Mouse (Mus musculus) forebrain, postnatal 0 days (tissue): Measurements from ENCODE around the gene Pank2. TPM values are rescaled to one million over a fixed set of nuclear protein-coding genes. Genes with fewer than 3 reads are reported as not detected.
"Not testable (repeated sequence)": the region's sequence is repeated elsewhere in the genome, so short reads cannot be mapped to it uniquely, and the experiment has no call there.

Experiments
- ATAC-seq: fragments of 200-750 bp; cut with Nextera tagmentation; 2 replicates; pipeline ENCODE4 v1.8.0; 2017; ENCODE audit warnings: mild to moderate bottlenecking, moderate library complexity
- DNase-seq: peaks from one replicate; pipeline ENCODE4 v3.0.0-alpha.2; 2015
- H3K27ac ChIP-seq: fragments of 300-500 bp; sonication (generic); 2 replicates; pipeline ENCODE4 v1.5.1; 2014; ENCODE audit warnings: low read depth, mild to moderate bottlenecking, antibody characterized with exemption, low read length, moderate library complexity, mixed read lengths
- H3K27me3 ChIP-seq: fragments of 300-500 bp; sonication (generic); 2 replicates; pipeline ENCODE4 v1.6.1; 2014; ENCODE audit warnings: mild to moderate bottlenecking, low read length, mixed read lengths; ENCODE audit not compliant: insufficient read depth
- H3K36me3 ChIP-seq: fragments of 300-500 bp; sonication (generic); 2 replicates; pipeline ENCODE4 v1.6.1; 2014; ENCODE audit warnings: mild to moderate bottlenecking, moderate library complexity; ENCODE audit not compliant: insufficient read depth
- H3K4me1 ChIP-seq: fragments of 300-500 bp; sonication (generic); 2 replicates; pipeline ENCODE4 v1.6.1; 2014; ENCODE audit warnings: antibody characterized with exemption; ENCODE audit not compliant: insufficient read depth
- H3K4me2 ChIP-seq: fragments of 300-500 bp; sonication (generic); 2 replicates; pipeline ENCODE4 v1.6.1; 2014; ENCODE audit warnings: low read depth, mild to moderate bottlenecking, moderate library complexity
- H3K4me3 ChIP-seq: fragments of 300-500 bp; sonication (generic); 2 replicates; pipeline ENCODE4 v1.5.1; 2014; ENCODE audit warnings: low read depth, low read length, mixed read lengths
- H3K9ac ChIP-seq: fragments of 300-500 bp; sonication (generic); 2 replicates; pipeline ENCODE4 v1.6.1; 2014; ENCODE audit warnings: mild to moderate bottlenecking
- H3K9me3 ChIP-seq: fragments of 300-500 bp; sonication (generic); 2 replicates; pipeline ENCODE4 v1.6.1; 2016; ENCODE audit warnings: low read length
- CTCF ChIP-seq: sonication (generic); IDR thresholded peaks from 2 replicates; pipeline ENCODE4 v1.5.1; 2016; ENCODE audit warnings: antibody characterized with exemption, control low read depth, low read depth
- WGBS: fragments of 180-500 bp; shearing (Covaris S2); extraction: QIAGEN DNeasy Blood & Tissue Kit; methylation state at CpG from one replicate; pipeline ENCODE4 v1.1.7; 2014; 5-methylcytosine and 5-hydroxymethylcytosine counted together
- polyA plus RNA-seq: library from polyadenylated mRNA; unstranded; fragments of >200 nt; fragmentation: Nextera tagmentation; extraction: Ambion mirVana; gene quantifications from 2 replicates; pipeline ENCODE4 v1.2.1, GENCODE M21; 2015
- total RNA-seq: library from RNA; depleted of rRNA; stranded (reverse); fragments of >200 nt; gene quantifications from 2 replicates; pipeline ENCODE4 v1.2.3, GENCODE M21; 2014

The Pank2 gene
- total and polyA plus RNA-seq, 2 experiments from 2014 or later: 33.5 to 44.9 TPM

- no peak for DNase-seq
Measured at GRCm38 (mm10) chr2:131286276-131286675, 24.0 kb downstream of the Pank2 start.

GRCm38 (mm10) chr2:131290669-131291068 lies 28.4 kb downstream of the Pank2 start:
- no peaks in the 10 kb centered on the region for H3K9me3 ChIP-seq
- no peak overlapping the region for H3K27ac ChIP-seq
- H3K4me1 ChIP-seq: no peaks in the 10 kb centered on the region
- DNase-seq: no peak
- no peak for ATAC-seq
- H3K27me3 ChIP-seq: no peaks in the 10 kb centered on the region
- H3K4me2 ChIP-seq: no peak overlapping the region
- H3K9ac ChIP-seq: no peak overlapping the region
- no peak overlapping the region for H3K4me3 ChIP-seq
- TF ChIP-seq CTCF: no peak
- H3K36me3 ChIP-seq: peaks cover 52% of the 10 kb centered on the region

More at GRCm38 (mm10) chr2:131286276-131286675, 24.0 kb downstream of the Pank2 start:
- no peak overlapping the region for H3K4me2 ChIP-seq
- peak; percentile 33 for TF ChIP-seq CTCF
- H3K9me3 ChIP-seq: no peaks in the 10 kb centered on the region
- WGBS: 87% methylated on average over 1 of the region's 1 CpGs
- peaks cover 34% of the 10 kb centered on the region for H3K36me3 ChIP-seq
- H3K27ac ChIP-seq: no peak overlapping the region
- no peak overlapping the region for H3K9ac ChIP-seq
- no peak overlapping the region for H3K4me3 ChIP-seq
- no peaks in the 10 kb centered on the region for H3K27me3 ChIP-seq
- no peak for ATAC-seq
- H3K4me1 ChIP-seq: no peaks in the 10 kb centered on the region

- ATAC-seq (peak; percentile 57), DNase-seq (no peak)
- H3K4me3 ChIP-seq: no peak overlapping the region
- H3K9ac ChIP-seq: no peak overlapping the region
- TF ChIP-seq CTCF: no peak
- no peaks in the 10 kb centered on the region for H3K4me1 ChIP-seq
- no peaks in the 10 kb centered on the region for H3K27me3 ChIP-seq
- WGBS: 76% methylated on average over 2 of the region's 2 CpGs
- peaks cover 60% of the 10 kb centered on the region for H3K36me3 ChIP-seq
- H3K27ac ChIP-seq: no peak overlapping the region
- no peaks in the 10 kb centered on the region for H3K9me3 ChIP-seq
- no peak overlapping the region for H3K4me2 ChIP-seq
Measured at GRCm38 (mm10) chr2:131296746-131297261, 34.5 kb downstream of the Pank2 start.

GRCm38 (mm10) chr2:131298674-131299073 lies 36.4 kb downstream of the Pank2 start:
- not testable (repeated sequence) for H3K4me3 ChIP-seq, H3K9me3 ChIP-seq, H3K27ac ChIP-seq, ATAC-seq, DNase-seq, H3K9ac ChIP-seq, H3K27me3 ChIP-seq, H3K4me2 ChIP-seq, H3K4me1 ChIP-seq
- 49% methylated on average over 7 of the region's 7 CpGs for WGBS
- peaks cover 65% of the 10 kb centered on the region for H3K36me3 ChIP-seq

GRCm38 (mm10) chr2:131300485-131300884 lies 38.2 kb downstream of the Pank2 start:
- ATAC-seq: no peak
- H3K9ac ChIP-seq: no peak overlapping the region
- no peak for TF ChIP-seq CTCF
- no peaks in the 10 kb centered on the region for H3K27me3 ChIP-seq
- DNase-seq: no peak
- H3K9me3 ChIP-seq: no peaks in the 10 kb centered on the region
- no peak overlapping the region for H3K4me2 ChIP-seq
- no peaks in the 10 kb centered on the region for H3K4me1 ChIP-seq
- no peak overlapping the region for H3K27ac ChIP-seq
- peaks cover 62% of the 10 kb centered on the region for H3K36me3 ChIP-seq
- H3K4me3 ChIP-seq: no peak overlapping the region
- 83% methylated on average over 2 of the region's 2 CpGs for WGBS

GRCm38 (mm10) chr2:131301635-131302034 lies 39.3 kb downstream of the Pank2 start:
- no peak overlapping the region for H3K27ac ChIP-seq
- no peak overlapping the region for H3K4me3 ChIP-seq
- H3K4me1 ChIP-seq: no peaks in the 10 kb centered on the region
- no peaks in the 10 kb centered on the region for H3K27me3 ChIP-seq
- H3K4me2 ChIP-seq: no peak overlapping the region
- ATAC-seq: no peak
- DNase-seq: no peak
- TF ChIP-seq CTCF: no peak
- peaks cover 52% of the 10 kb centered on the region for H3K36me3 ChIP-seq
- no peak overlapping the region for H3K9ac ChIP-seq
- no peaks in the 10 kb centered on the region for H3K9me3 ChIP-seq

GRCm38 (mm10) chr2:131304497-131304896 lies 42.2 kb downstream of the Pank2 start:
- DNase-seq: no peak
- no peak for ATAC-seq
- H3K27ac ChIP-seq: no peak overlapping the region
- no peak overlapping the region for H3K4me3 ChIP-seq
- H3K4me1 ChIP-seq: no peaks in the 10 kb centered on the region
- no peak overlapping the region for H3K9ac ChIP-seq
- no peaks in the 10 kb centered on the region for H3K27me3 ChIP-seq
- no peaks in the 10 kb centered on the region for H3K9me3 ChIP-seq
- H3K4me2 ChIP-seq: no peak overlapping the region
- TF ChIP-seq CTCF: no peak
- peaks cover 34% of the 10 kb centered on the region for H3K36me3 ChIP-seq
- WGBS: 88% methylated on average over 9 of the region's 9 CpGs

- WGBS: 60% methylated on average over 1 of the region's 1 CpGs
- H3K27me3 ChIP-seq, H3K9me3 ChIP-seq, H3K4me3 ChIP-seq, DNase-seq, H3K27ac ChIP-seq, ATAC-seq, H3K4me2 ChIP-seq, H3K9ac ChIP-seq, H3K4me1 ChIP-seq: not testable (repeated sequence)
- peaks cover 32% of the 10 kb centered on the region for H3K36me3 ChIP-seq
Measured at GRCm38 (mm10) chr2:131305226-131305625, 42.9 kb downstream of the Pank2 start.
